Mouse (Mus musculus): ENCODE data around the gene Polr2l.

The Polr2l gene

GRCm38 (mm10) chr7:141431434-141432185, 43.3 kb downstream of the Polr2l start:
- DNase-seq = no peak

DNA sequence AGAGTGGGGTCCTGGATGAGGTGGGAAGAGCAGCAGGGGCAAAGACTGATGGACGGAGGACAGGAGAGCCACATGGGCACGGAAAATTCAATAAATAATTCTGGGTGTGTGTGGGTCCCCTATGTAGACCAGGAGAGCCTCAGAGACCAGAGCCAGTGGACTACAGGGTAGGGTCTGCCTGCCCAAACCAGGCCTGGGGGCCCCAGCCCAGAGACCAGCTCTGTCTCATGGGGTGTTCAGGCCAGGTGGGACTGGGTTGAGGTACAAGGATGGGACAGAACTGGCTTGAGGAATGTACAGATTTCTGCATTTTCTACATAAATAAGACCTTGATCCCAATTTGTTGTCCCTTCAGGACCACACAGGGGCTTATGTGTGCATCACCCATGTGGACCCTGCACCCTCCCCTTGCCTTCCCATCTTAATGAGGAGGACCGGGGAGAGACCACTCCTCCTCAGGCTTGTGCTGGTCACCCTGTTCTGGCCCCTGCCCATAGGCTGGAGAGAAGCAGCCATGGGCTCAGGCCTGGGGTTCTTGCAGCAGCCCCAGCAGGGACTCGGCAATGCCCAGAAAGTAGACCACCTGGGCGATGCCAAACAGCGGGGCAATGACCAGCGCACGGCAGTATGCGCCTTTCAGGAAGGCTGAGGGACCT, 44.2 kb downstream of the Polr2l start:
- no peak for DNase-seq

DNA sequence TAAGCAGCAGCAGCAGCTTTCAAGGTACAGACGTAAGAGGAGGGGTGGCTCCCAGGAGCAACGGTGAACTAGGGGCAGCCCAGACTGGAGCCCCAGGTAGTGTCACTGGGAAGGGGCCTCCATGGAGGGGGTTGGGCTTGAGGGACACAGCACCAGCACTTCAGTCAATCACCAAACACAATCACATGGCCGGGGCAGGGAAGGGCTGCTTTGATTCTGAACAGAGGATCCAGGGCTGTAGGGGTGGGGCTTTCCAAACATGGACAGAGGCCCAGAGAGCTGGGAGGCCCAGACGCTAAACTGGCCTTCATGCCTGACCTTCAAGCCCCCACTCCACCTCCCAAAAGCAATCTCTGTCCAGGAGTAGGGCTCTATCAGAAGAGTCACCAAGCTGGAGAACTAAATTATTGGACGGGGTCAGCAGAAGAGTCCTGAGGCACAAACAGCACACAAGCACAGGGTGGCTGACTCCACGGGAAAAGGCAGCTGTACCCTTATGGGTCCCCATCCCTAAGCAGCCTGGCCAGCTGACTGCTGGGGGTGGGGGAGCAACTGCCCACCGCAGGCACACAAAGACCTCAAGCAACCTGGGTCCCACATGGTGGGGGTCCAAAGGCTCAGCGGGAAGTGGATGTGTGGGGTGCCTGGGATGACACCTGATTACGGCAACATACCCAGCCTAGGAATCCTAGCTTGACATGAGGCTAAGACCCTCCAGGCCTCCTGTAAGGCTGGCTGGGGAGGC, 44.9 kb downstream of the Polr2l start:
- no peak for DNase-seq

DNA sequence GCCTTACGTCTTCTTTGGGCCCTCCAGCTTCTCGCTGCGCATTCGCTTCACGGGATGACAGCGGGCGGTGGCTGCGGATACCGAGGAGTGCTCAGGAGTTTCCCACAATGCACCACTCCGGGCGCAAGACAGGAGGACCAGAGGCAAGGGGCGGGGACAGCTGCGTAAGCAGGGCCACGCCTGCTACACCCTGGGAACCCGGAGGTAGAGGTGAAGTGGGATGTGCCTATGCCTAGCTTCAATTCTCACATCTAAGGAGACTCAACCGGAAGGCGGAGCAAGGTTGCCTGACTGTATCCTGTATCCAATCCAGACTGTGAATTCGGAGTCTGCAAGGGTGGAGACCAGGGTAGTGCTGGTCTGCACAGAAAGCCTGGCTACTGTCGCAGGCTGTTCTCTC, 45.6 kb downstream of the Polr2l start, which contains the start of gene Cend1:
TSS of gene Cend1 (minus strand) at position 182 of the 400 bp plus-strand sequence.
- DNase-seq = peak; percentile 84

DNA sequence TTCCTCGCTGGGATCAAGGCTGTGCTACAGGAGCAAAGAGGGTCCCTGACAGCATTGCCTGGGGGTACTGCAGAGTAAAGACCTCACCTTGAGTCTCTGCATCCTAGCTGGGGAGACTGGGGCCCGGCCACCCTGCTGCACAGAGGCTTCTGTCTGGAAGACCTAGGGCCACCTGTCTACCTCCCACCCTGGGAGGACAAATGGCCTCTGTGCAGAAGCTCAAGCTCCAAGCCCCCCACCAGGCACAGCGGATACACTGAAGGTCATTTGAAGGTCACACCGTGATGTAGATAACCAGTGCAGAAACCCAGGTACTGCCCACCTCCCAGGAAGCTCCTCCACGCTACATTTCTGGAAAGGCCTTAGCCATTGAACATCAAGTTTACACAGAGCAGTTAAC, 46.2 kb downstream of the Polr2l start:
- no peak for DNase-seq

DNA sequence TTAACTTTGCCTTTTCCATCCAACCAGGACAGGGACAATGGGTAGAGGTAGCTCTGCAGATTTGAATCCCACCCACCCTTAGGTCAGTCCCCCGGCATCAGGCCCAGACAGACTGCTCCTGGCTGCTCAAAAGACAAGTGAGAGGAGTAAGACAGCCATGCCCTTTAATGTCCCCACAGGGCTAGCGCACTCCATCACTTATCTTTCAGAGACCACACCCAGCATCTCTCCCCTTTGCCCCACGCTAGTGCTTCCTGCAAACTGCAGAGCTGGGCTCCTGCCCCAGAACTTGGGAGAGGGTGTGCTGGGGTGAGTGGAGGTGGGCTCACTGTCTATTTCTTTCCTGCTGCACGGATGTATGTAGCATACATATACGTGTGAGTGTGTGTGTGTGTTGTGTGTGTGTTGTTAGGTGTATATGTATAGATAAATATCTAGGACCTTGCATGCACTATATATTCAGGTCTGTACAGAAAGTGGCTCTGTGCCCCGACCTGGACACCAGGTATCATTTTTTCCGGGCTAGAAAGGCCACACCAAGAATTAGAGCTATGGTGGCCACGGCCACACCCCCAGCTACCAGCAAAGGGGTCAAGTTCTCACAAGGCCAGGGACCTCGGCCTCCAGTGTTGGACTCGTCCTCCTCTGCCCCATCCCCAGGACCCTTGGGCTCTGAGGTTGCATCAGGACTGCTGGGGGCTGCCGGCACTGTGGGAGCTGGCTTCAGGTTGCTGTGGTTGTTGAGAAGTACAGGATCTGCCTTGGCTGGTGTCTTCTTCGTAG, 47.8 kb downstream of the Polr2l start:
- no peak for DNase-seq

DNA sequence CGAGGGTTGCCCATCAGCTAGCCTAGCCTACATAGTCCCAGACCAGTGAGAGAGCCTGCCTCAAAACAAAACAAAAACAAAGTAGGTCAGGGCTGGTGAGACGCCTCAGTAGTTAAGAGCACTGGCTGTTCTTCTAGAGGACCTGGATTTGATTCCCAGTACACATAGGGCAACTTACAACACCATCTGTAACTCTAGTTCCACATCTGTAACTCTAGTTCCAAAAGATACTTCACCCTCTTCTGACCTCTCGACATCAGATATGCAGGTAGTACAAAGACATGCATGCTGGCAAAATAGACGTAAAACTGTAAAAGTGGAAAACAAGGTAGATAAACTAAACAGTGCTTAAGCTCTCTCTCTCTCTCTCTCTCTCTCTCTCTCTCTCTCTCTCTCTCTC, 51.1 kb downstream of the Polr2l start:
- DNase-seq = no peak
